Mouse (Mus musculus): ENCODE results near the gene Rbm20.

- no peak for TF ChIP-seq CTCF (IDR thresholded peaks at IDR 0.05; ENCODE audit: borderline replicate concordance, insufficient read depth, low read depth, low read length)
- no peak for TF ChIP-seq POLR2A (IDR thresholded peaks at IDR 0.05; ENCODE audit: borderline replicate concordance, insufficient read depth, low read length)
Observed at GRCm38 (mm10) chr19:53880460-53880859, 203.4 kb downstream of the Rbm20 start.
